Mouse (Mus musculus): ENCODE measurements around the gene Cog3. TPM values are rescaled to one million over a fixed set of nuclear protein-coding genes. Genes with fewer than 3 reads are reported as not detected.

Cog3 gene
- total RNA-seq, 1 experiment, result 11.2 TPM

DNA sequence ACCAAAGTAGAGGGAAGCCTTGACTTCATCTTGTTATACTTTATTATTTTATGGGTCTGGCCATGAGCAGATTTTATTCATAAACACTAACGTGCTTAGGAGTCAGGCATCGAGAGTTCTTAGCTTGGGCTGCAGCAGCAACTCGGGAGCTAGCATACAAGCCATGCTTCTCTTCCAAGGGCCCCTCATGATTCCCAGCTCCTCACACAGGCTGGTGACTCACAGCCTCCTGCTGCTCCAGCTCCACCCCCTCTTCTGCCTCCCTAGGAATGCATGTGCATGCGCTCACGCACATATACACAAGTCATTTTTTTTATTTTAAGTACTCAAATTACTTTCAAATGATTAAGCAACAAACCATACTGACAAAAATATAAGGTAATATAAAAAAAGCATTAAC, 26.2 kb downstream of the Cog3 start:
- Histone ChIP-seq H3K36me3 (ENCODE audit: control insufficient read depth, insufficient read depth, low read length, poor library complexity, severe bottlenecking) (peaks cover 8% of the 10 kb centered on the region), H3K4me1 (ENCODE audit: control insufficient read depth in 2 of 2, insufficient read depth in 2 of 2, low read length in 2 of 2, poor library complexity in 1 of 2) (no peaks in the 10 kb centered on the region), H3K4me3 (ENCODE audit: insufficient read depth in 1 of 2, low read depth in 1 of 2, low read length in 2 of 2, poor library complexity in 1 of 2, severe bottlenecking in 1 of 2) (no peak overlapping the region), H3K27ac (ENCODE audit: insufficient read depth, low read depth, low read length, poor library complexity, severe bottlenecking) (no peak overlapping the region), H3K9ac (ENCODE audit: insufficient read depth, low read depth, low read length, poor library complexity, severe bottlenecking) (no peak overlapping the region), H3K9me3 (ENCODE audit: control insufficient read depth, insufficient read depth, low read depth, low read length) (no peaks in the 10 kb centered on the region)
- DNase-seq (ENCODE audit: low read depth, low spot score), result no peak
- no peak for TF ChIP-seq HCFC1 (IDR thresholded peaks at IDR 0.05; ENCODE audit: borderline replicate concordance, insufficient read depth, low read length)
- TF ChIP-seq MAFK (IDR thresholded peaks at IDR 0.05; ENCODE audit: insufficient read depth, low read depth, low read length), result no peak
- no peak for TF ChIP-seq ZC3H11A (IDR thresholded peaks at IDR 0.05; ENCODE audit: borderline replicate concordance, low read depth, low read length)
- no peak for TF ChIP-seq ZNF384 (IDR thresholded peaks at IDR 0.05; ENCODE audit: low read depth, low read length)
- no peak for TF ChIP-seq CHD2 (IDR thresholded peaks at IDR 0.05; ENCODE audit: low read depth, low read length)
- in situ Hi-C loops (cut with MboI; ENCODE audit: low sequenced_read_pairs in 2 of 2, unreplicated experiment in 2 of 2), result no loop called here

DNA sequence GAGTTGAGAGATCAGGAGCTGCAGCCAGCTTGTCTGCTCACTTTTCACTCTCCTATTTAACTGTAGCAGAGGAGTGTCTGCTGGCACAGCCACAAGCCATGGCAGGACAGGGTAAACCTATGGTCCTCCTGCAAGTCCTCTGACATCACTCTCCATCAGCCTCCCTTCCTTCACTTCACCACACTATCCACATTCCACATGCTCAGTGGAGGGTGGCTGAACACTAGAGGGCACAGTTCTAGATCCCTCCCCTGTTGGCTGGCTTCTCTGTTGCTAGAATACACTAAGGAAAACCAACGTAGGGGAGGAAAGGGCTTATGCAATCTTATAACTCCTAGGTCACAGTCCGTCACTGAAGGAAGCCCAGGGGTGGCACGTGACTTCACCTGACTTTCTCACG, 27.3 kb downstream of the Cog3 start:
- Histone ChIP-seq H3K36me3 (ENCODE audit: control insufficient read depth, insufficient read depth, low read length, poor library complexity, severe bottlenecking) (peaks cover 4% of the 10 kb centered on the region), H3K4me3 (ENCODE audit: insufficient read depth in 1 of 2, low read depth in 1 of 2, low read length in 2 of 2, poor library complexity in 1 of 2, severe bottlenecking in 1 of 2) (no peak overlapping the region), H3K9me3 (ENCODE audit: control insufficient read depth, insufficient read depth, low read depth, low read length) (no peaks in the 10 kb centered on the region), H3K9ac (ENCODE audit: insufficient read depth, low read depth, low read length, poor library complexity, severe bottlenecking) (no peak overlapping the region), H3K4me1 (ENCODE audit: control insufficient read depth in 2 of 2, insufficient read depth in 2 of 2, low read length in 2 of 2, poor library complexity in 1 of 2) (no peaks in the 10 kb centered on the region), H3K27ac (ENCODE audit: insufficient read depth, low read depth, low read length, poor library complexity, severe bottlenecking) (no peak overlapping the region)
- TF ChIP-seq CHD2 (IDR thresholded peaks at IDR 0.05; ENCODE audit: low read depth, low read length), result no peak
- TF ChIP-seq ZNF384 (IDR thresholded peaks at IDR 0.05; ENCODE audit: low read depth, low read length), result no peak
- TF ChIP-seq HCFC1 (IDR thresholded peaks at IDR 0.05; ENCODE audit: borderline replicate concordance, insufficient read depth, low read length), result no peak
- no peak for TF ChIP-seq ZC3H11A (IDR thresholded peaks at IDR 0.05; ENCODE audit: borderline replicate concordance, low read depth, low read length)
- no peak for TF ChIP-seq MAFK (IDR thresholded peaks at IDR 0.05; ENCODE audit: insufficient read depth, low read depth, low read length)
- in situ Hi-C loops (cut with MboI; ENCODE audit: low sequenced_read_pairs in 2 of 2, unreplicated experiment in 2 of 2), result no loop called here
- peak; percentile 9 for DNase-seq (ENCODE audit: low read depth, low spot score)

- no peak for TF ChIP-seq HCFC1 (IDR thresholded peaks at IDR 0.05; ENCODE audit: borderline replicate concordance, insufficient read depth, low read length)
- no peak for TF ChIP-seq ZNF384 (IDR thresholded peaks at IDR 0.05; ENCODE audit: low read depth, low read length)
- no peak for TF ChIP-seq ZC3H11A (IDR thresholded peaks at IDR 0.05; ENCODE audit: borderline replicate concordance, low read depth, low read length)
- no peak for TF ChIP-seq CHD2 (IDR thresholded peaks at IDR 0.05; ENCODE audit: low read depth, low read length)
- no peak for TF ChIP-seq MAFK (IDR thresholded peaks at IDR 0.05; ENCODE audit: insufficient read depth, low read depth, low read length)
- H3K4me3 ChIP-seq (ENCODE audit: insufficient read depth in 1 of 2, low read depth in 1 of 2, low read length in 2 of 2, poor library complexity in 1 of 2, severe bottlenecking in 1 of 2), result no peak overlapping the region
- no peak for DNase-seq (ENCODE audit: low read depth, low spot score)
- peaks cover 12% of the 10 kb centered on the region for H3K36me3 ChIP-seq (ENCODE audit: control insufficient read depth, insufficient read depth, low read length, poor library complexity, severe bottlenecking)
- no peaks in the 10 kb centered on the region for H3K9me3 ChIP-seq (ENCODE audit: control insufficient read depth, insufficient read depth, low read depth, low read length)
- no peak overlapping the region for H3K9ac ChIP-seq (ENCODE audit: insufficient read depth, low read depth, low read length, poor library complexity, severe bottlenecking)
- H3K4me1 ChIP-seq (ENCODE audit: control insufficient read depth in 2 of 2, insufficient read depth in 2 of 2, low read length in 2 of 2, poor library complexity in 1 of 2), result no peaks in the 10 kb centered on the region
- in situ Hi-C loops (cut with MboI; ENCODE audit: low sequenced_read_pairs in 2 of 2, unreplicated experiment in 2 of 2), result no loop called here
- H3K27ac ChIP-seq (ENCODE audit: insufficient read depth, low read depth, low read length, poor library complexity, severe bottlenecking), result no peak overlapping the region
Measured at GRCm38 (mm10) chr14:75722816-75723215, 31.5 kb downstream of the Cog3 start.

GRCm38 (mm10) chr14:75721977-75722563, 32.2 kb downstream of the Cog3 start:
- Histone ChIP-seq H3K4me3 (ENCODE audit: insufficient read depth in 1 of 2, low read depth in 1 of 2, low read length in 2 of 2, poor library complexity in 1 of 2, severe bottlenecking in 1 of 2) (no peak overlapping the region), H3K4me1 (ENCODE audit: control insufficient read depth in 2 of 2, insufficient read depth in 2 of 2, low read length in 2 of 2, poor library complexity in 1 of 2) (no peaks in the 10 kb centered on the region), H3K9ac (ENCODE audit: insufficient read depth, low read depth, low read length, poor library complexity, severe bottlenecking) (no peak overlapping the region), H3K27ac (ENCODE audit: insufficient read depth, low read depth, low read length, poor library complexity, severe bottlenecking) (no peak overlapping the region), H3K9me3 (ENCODE audit: control insufficient read depth, insufficient read depth, low read depth, low read length) (no peaks in the 10 kb centered on the region), H3K36me3 (ENCODE audit: control insufficient read depth, insufficient read depth, low read length, poor library complexity, severe bottlenecking) (peaks cover 16% of the 10 kb centered on the region)
- TF ChIP-seq ZC3H11A (IDR thresholded peaks at IDR 0.05; ENCODE audit: borderline replicate concordance, low read depth, low read length) (no peak), HCFC1 (IDR thresholded peaks at IDR 0.05; ENCODE audit: borderline replicate concordance, insufficient read depth, low read length) (no peak), CHD2 (IDR thresholded peaks at IDR 0.05; ENCODE audit: low read depth, low read length) (no peak), ZNF384 (IDR thresholded peaks at IDR 0.05; ENCODE audit: low read depth, low read length) (no peak), MAFK (IDR thresholded peaks at IDR 0.05; ENCODE audit: insufficient read depth, low read depth, low read length) (no peak)
- in situ Hi-C loops (cut with MboI; ENCODE audit: low sequenced_read_pairs in 2 of 2, unreplicated experiment in 2 of 2), result no loop called here
- peak; percentile 64 for DNase-seq (ENCODE audit: low read depth, low spot score)
